Mouse (Mus musculus) CH12.LX (cell line): ENCODE data around the gene Gpx3. TPM values are rescaled to one million over a fixed set of nuclear protein-coding genes. Genes with fewer than 3 reads are reported as not detected.

Source experiments
- DNase-seq: peaks from one replicate; pipeline ENCODE4 v3.0.0-alpha.2; 2013; ENCODE audit errors: extremely low read depth
- H3K27ac ChIP-seq: 2 replicates; pipeline ENCODE4 v1.5.1; 2012; ENCODE audit warnings: low read depth, mild to moderate bottlenecking, control low read depth, moderate library complexity; ENCODE audit not compliant: insufficient read depth
- H3K27me3 ChIP-seq: replicated peaks from 2 replicates; pipeline ENCODE3; 2012; ENCODE audit warnings: inconsistent platforms
- H3K36me3 ChIP-seq, 2 experiments: replicated peaks in 1 of 2; 2 replicates each; pipeline versions ENCODE3 to v1.6.1; 2012; ENCODE audit warnings: inconsistent platforms in 1 of 2, low read length in 1 of 2, mild to moderate bottlenecking in 1 of 2, mixed read lengths in 1 of 2, moderate library complexity in 1 of 2; ENCODE audit not compliant: control insufficient read depth in 1 of 2, insufficient read depth in 1 of 2
- H3K4me1 ChIP-seq, 2 experiments: 2 replicates each; pipeline ENCODE4 v1.6.1; 2012; ENCODE audit warnings: inconsistent platforms in 1 of 2, moderate library complexity in 1 of 2; ENCODE audit not compliant: insufficient read depth in 2 of 2, control insufficient read depth in 1 of 2
- H3K4me2 ChIP-seq: 2 replicates; pipeline ENCODE4 v1.6.1; 2012; ENCODE audit warnings: low read depth, mild to moderate bottlenecking, control low read depth; ENCODE audit not compliant: poor library complexity, insufficient read depth, severe bottlenecking
- H3K4me3 ChIP-seq, 3 experiments: fragments of 150-350 bp in 1 of 3; sonication (generic) in 1 of 3; replicated peaks in 1 of 3; 2 replicates each; pipeline versions ENCODE3 to v1.5.1; 2011 to 2012; ENCODE audit warnings: low read depth in 2 of 3, low read length in 2 of 3, mild to moderate bottlenecking in 2 of 3, moderate library complexity in 2 of 3, control low read depth in 1 of 3, improper control_type of control experiment in 1 of 3, inconsistent platforms in 1 of 3, mixed read lengths in 1 of 3; ENCODE audit not compliant: poor library complexity in 1 of 3
- H3K79me2 ChIP-seq: replicated peaks from 2 replicates; pipeline ENCODE4 v1.6.1; 2012; ENCODE audit warnings: mild to moderate bottlenecking, moderate library complexity; ENCODE audit not compliant: control insufficient read depth, poor library complexity, insufficient read depth, severe bottlenecking; ENCODE audit errors: extremely low read depth
- H3K9ac ChIP-seq: 2 replicates; pipeline ENCODE4 v1.6.1; 2012; ENCODE audit warnings: low read depth, mild to moderate bottlenecking, control low read depth, moderate library complexity; ENCODE audit not compliant: insufficient read depth
- H3K9me3 ChIP-seq: replicated peaks from 2 replicates; pipeline ENCODE3; 2012; ENCODE audit warnings: low read length, inconsistent platforms, mixed read lengths
- ELF1 ChIP-seq: IDR thresholded peaks from 2 replicates; pipeline ENCODE4 v1.6.1; 2014; ENCODE audit warnings: low read depth, mild to moderate bottlenecking, inconsistent platforms, low read length, improper control_type of control experiment
- EP300 ChIP-seq: IDR thresholded peaks from 2 replicates; pipeline ENCODE4 v1.6.1; 2011; ENCODE audit warnings: low read length, improper control_type of control experiment
- ETS1 ChIP-seq: conservative IDR thresholded peaks from 2 replicates; pipeline ENCODE4 v1.6.1; 2012; ENCODE audit warnings: low read depth, mild to moderate bottlenecking, inconsistent platforms, low read length, improper control_type of control experiment, moderate library complexity
- GABPA ChIP-seq: IDR thresholded peaks from 2 replicates; pipeline ENCODE4 v1.6.1; 2012; ENCODE audit warnings: low read depth, low read length, improper control_type of control experiment, inconsistent platforms; ENCODE audit not compliant: insufficient replicate concordance
- HCFC1 ChIP-seq: IDR thresholded peaks from 2 replicates; pipeline ENCODE4 v1.6.1; 2012; ENCODE audit warnings: low read depth, mild to moderate bottlenecking, inconsistent platforms, low read length, improper control_type of control experiment
- IRF4 ChIP-seq: IDR thresholded peaks from 2 replicates; pipeline ENCODE4 v1.6.1; 2014; ENCODE audit warnings: low read depth, mild to moderate bottlenecking, inconsistent platforms, low read length, improper control_type of control experiment
- MAZ ChIP-seq: IDR thresholded peaks from 2 replicates; pipeline ENCODE4 v1.6.1; 2012; ENCODE audit warnings: low read depth, mild to moderate bottlenecking, inconsistent platforms, low read length, improper control_type of control experiment, moderate library complexity
- MEF2A ChIP-seq: IDR thresholded peaks from 2 replicates; pipeline ENCODE4 v1.6.1; 2014; ENCODE audit warnings: low read depth, mild to moderate bottlenecking, inconsistent platforms, low read length, improper control_type of control experiment, borderline replicate concordance
- MXI1 ChIP-seq: IDR thresholded peaks from 2 replicates; pipeline ENCODE4 v1.6.1; 2011; ENCODE audit warnings: mild to moderate bottlenecking, low read depth, low read length, improper control_type of control experiment
- MYC ChIP-seq: IDR thresholded peaks from 2 replicates; pipeline ENCODE4 v1.6.1; 2011; ENCODE audit warnings: low read depth, mild to moderate bottlenecking, improper control_type of control experiment, low read length
- RAD21 ChIP-seq: IDR thresholded peaks from 2 replicates; pipeline ENCODE4 v1.6.1; 2011; ENCODE audit warnings: low read depth, mild to moderate bottlenecking, low read length, improper control_type of control experiment, moderate library complexity
- RCOR1 ChIP-seq: conservative IDR thresholded peaks from 2 replicates; pipeline ENCODE4 v1.6.1; 2012; ENCODE audit warnings: low read depth, mild to moderate bottlenecking, inconsistent platforms, low read length, improper control_type of control experiment
- TCF12 ChIP-seq: IDR thresholded peaks from 2 replicates; pipeline ENCODE4 v1.6.1; 2014; ENCODE audit warnings: low read depth, mild to moderate bottlenecking, inconsistent platforms, low read length, improper control_type of control experiment
- UBTF ChIP-seq: IDR thresholded peaks from 2 replicates; pipeline ENCODE4 v1.6.1; 2012; ENCODE audit warnings: low read depth, mild to moderate bottlenecking, inconsistent platforms, low read length, improper control_type of control experiment, moderate library complexity
- USF1 ChIP-seq: IDR thresholded peaks from 2 replicates; pipeline ENCODE4 v1.6.1; 2014; ENCODE audit warnings: low read depth, mild to moderate bottlenecking, inconsistent platforms, low read length, improper control_type of control experiment
- USF2 ChIP-seq: conservative IDR thresholded peaks from 2 replicates; pipeline ENCODE4 v1.6.1; 2011; ENCODE audit warnings: low read depth, low read length, improper control_type of control experiment
- ZKSCAN1 ChIP-seq: IDR thresholded peaks from 2 replicates; pipeline ENCODE4 v1.6.1; 2012; ENCODE audit warnings: low read depth, inconsistent platforms, low read length, improper control_type of control experiment, borderline replicate concordance
- dilution Hi-C: fragments of 300-500 bp; cut with MboI; formaldehyde crosslinking; loops from 2 replicates; pipeline ENCODE4 v1.14.3; 2020; ENCODE audit warnings: low sequenced_read_pairs; ENCODE audit not compliant: extremely low pct_unique_long_range_greater_than_20kb, extremely low pct_ligation_motif_present
- in situ Hi-C: fragments of 300-500 bp; cut with MboI; formaldehyde crosslinking; loops from 3 replicates; pipeline ENCODE4 v1.14.3; 2019; ENCODE audit warnings: low sequenced_read_pairs, low pct_ligation_motif_present, low pct_unique_long_range_greater_than_20kb, mixed read lengths
- polyA plus RNA-seq: library from polyadenylated mRNA; unstranded; fragments of >175 nt; gene quantifications from 2 replicates; pipeline ENCODE4 v1.2.1, GENCODE M21; 2012; ENCODE audit warnings: low read depth; ENCODE audit not compliant: insufficient read length
- total RNA-seq, 2 experiments: library from RNA; depleted of rRNA; stranded (reverse); fragments of 300-350 nt in 1 of 2; fragments of >200 nt in 1 of 2; gene quantifications; 2 replicates each; pipeline ENCODE4 v1.2.3; 2012 to 2014

Gene Gpx3
- total and polyA plus RNA-seq, 3 experiments, result 0.63 TPM; not detected in 2

- no peaks in the 10 kb centered on the region for H3K27me3 ChIP-seq
- peaks cover 3 to 16% of the 10 kb centered on the region in 2 experiments for H3K4me1 ChIP-seq
- H3K27ac ChIP-seq, result no peak overlapping the region
- DNase-seq, result no peak
- dilution Hi-C loops (no loop called here), in situ Hi-C loops (loop anchor here (10.0 to 25.0 kb wide), 2 partner anchors 274 to 506 kb away; partner anchors contain the start of gene Slc36a3)
- no peak overlapping the region for H3K4me3 ChIP-seq
- no peak overlapping the region for H3K9ac ChIP-seq
- no peaks in the 10 kb centered on the region for H3K79me2 ChIP-seq
- no peak overlapping the region for H3K4me2 ChIP-seq
- peaks cover 0 to 1% of the 10 kb centered on the region in 2 experiments for H3K36me3 ChIP-seq
- no peaks in the 10 kb centered on the region for H3K9me3 ChIP-seq
- TF ChIP-seq RAD21 (no peak), MYC (no peak), HCFC1 (no peak), IRF4 (no peak), TCF12 (no peak), MXI1 (no peak), USF1 (no peak), EP300 (no peak), UBTF (no peak), MEF2A (no peak), MAZ (no peak), ETS1 (no peak), ZKSCAN1 (no peak)
These were observed 21.2 kb upstream of the Gpx3 start for GRCm38 (mm10) chr11:54881051-54881474.

GRCm38 (mm10) chr11:54882671-54883070 is 19.6 kb upstream of the Gpx3 start:
- H3K27me3 ChIP-seq, result no peaks in the 10 kb centered on the region
- H3K27ac ChIP-seq, result no peak overlapping the region
- no peak overlapping the region for H3K9ac ChIP-seq
- TF ChIP-seq GABPA, result no peak
- no peak for TF ChIP-seq USF1
- TF ChIP-seq USF2, result no peak
- TF ChIP-seq ELF1, result no peak
- no peak for TF ChIP-seq EP300
- no peak for TF ChIP-seq RCOR1
- TF ChIP-seq, all 38 proteins: peak for 0
- no peak for DNase-seq
- dilution Hi-C loops, result no loop called here
- H3K4me1 ChIP-seq, result peaks cover 3 to 16% of the 10 kb centered on the region in 2 experiments
- H3K79me2 ChIP-seq, result no peaks in the 10 kb centered on the region
- no peak overlapping the region for H3K4me2 ChIP-seq
- no peaks in the 10 kb centered on the region for H3K36me3 ChIP-seq
- H3K9me3 ChIP-seq, result no peaks in the 10 kb centered on the region
- H3K4me3 ChIP-seq, result no peak overlapping the region
- in situ Hi-C loops, result loop anchor here (10.0 to 25.0 kb wide), 2 partner anchors 272 to 505 kb away; partner anchors contain the start of gene Slc36a3
